Mouse (Mus musculus): ENCODE results near the gene Acyp2.
A peak's percentile ranks its signal among the peaks of the same experiment; 100 is the strongest.

The Acyp2 gene

DNA sequence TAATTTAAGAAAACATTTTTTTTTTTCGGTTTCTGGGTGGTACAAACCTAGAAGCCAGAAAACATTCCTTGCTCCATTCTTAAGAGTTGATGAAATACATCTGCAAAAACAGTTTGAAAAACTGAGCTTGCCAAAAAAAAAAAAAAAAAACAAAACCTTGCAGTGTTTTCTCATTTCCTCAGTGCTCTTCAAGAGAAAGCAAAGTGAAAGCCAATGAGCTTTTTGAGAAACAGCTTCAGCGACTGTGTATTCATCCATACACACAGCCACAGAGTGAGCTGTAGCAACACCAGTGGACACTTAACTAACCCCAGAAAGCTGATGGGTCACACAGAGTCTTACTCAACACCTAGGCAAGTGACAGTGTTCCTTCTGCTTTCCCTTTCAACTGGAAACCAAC lies 69.4 kb downstream of the Acyp2 start:
- peak; percentile 48 for DNase-seq (ENCODE audit: low read depth)

GRCm38 (mm10) chr11:30578931-30579330 lies 70.5 kb downstream of the Acyp2 start:
- peak; percentile 24 for DNase-seq (ENCODE audit: low read depth)

DNA sequence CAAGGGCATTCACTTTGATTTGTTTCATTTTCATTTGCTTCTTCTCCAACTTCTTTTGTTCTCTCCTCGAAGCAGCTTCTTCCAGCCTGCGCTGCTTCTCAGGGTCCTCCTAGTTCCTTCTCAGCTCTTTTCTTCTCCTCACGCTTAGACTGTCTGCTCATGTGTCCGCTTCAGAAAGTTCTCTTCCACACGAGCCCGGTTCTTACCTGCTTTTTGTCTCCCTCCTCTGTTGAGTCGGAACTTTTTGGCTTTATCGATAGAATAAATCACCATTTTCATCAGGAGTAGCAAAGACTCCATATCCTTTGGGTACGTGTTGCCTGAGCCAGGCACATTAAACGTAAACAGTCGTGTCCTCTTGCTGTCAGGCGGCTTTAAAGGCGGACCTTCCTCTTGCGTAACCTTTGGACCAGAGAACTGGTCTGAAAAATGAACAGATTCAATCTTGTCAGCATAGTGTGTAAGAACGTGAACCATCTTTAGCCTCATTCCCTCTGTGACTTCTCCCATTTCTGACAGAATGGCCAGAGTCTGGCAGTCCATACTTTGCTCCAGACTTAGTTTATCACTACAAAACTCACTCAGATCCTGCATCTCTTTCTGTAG lies 76.5 kb downstream of the Acyp2 start:
- DNase-seq (ENCODE audit: low read depth): peak; percentile 20

- no peak for DNase-seq (ENCODE audit: low read depth)
Observed at GRCm38 (mm10) chr11:30570568-30570967, 78.8 kb downstream of the Acyp2 start.

- no peak for DNase-seq (ENCODE audit: low read depth)
Observed at GRCm38 (mm10) chr11:30560215-30560614, 89.2 kb downstream of the Acyp2 start.

DNA sequence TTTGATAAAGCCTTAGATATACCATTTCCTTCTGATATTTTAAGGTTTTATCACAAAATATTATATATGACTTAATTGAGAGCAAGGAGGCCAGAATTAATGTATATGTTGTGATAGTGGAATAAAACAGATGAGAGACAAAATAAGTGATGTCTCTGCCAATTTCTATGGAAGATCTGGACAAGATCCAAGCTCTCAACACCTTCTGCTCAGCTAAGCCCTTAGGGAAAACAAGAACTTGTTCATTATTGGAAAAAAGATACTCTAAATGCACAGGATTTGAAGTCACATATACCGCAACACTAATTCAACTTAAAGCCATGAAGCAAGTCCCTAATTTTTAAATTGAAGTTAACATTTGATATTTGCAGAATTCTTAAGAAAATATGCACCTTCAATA lies 96.0 kb downstream of the Acyp2 start:
- no peak for DNase-seq (ENCODE audit: low read depth)

DNA sequence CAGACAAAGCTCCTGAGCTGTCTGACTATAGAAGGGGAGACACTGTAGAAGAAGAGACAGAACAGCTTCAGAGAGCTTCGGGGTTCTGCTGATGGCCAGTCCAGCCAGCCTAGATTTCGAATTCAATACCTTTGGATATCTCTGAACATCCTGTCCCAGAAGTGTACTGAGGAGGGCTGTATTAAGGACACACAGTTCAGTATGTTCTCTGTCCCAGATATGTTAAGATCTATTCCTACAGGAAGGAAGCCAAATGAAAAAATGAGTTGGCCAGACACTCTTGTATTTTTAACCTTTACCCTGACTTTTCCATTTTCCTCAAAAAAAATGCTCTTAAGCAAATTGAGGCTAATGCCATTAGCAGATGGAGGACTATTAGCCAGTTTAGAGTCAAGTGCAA lies 132.3 kb downstream of the Acyp2 start:
- DNase-seq (ENCODE audit: low read depth): no peak

DNA sequence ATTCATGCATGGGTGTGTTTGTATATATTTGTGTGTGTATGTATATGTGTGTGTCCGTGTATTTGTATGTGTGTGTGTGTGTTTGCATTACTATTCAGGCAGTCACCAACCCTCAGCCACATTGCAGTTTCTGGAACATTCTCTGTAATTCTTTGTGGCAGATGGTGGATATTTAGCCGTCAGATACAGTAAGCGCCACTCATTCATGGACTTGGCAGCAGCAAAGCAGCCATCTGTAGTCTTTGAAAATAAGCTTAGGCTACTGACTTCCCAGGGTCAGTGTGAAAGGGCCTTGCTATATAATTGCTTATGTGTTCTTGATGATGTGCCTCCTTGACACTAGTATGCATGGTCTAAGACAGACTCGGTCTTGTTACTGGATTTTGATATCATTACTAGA lies 141.2 kb downstream of the Acyp2 start:
- no peak for DNase-seq (ENCODE audit: low read depth)

DNA sequence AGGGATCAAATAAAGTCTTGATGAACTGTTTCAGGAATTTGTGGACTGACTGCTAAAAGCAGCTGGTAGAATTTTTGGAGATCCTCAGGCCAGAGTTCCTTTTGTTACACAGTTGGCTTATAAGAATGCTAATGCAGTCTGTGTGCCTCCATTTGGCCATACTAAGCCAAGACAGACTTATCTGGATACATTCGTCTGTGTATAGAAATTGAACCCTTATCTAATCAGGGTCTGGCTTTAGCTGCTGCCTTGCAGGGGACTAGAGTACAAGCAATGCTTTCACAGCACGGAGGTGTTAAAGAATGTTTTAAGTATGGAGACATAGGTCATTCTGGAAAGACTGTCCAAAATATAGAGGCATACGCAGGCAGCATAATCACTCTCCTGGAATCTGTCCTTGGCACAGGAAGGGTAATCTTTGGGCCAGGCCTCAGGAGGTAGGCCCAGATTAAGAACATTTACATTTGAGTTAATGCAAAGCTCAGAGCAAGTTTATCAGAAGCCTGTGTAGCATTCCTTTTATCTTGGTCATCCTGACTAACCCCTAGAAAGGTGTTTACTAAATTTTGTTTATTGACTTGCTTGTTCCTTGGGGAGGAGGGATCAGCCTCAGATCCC lies 150.5 kb downstream of the Acyp2 start:
- DNase-seq (ENCODE audit: low read depth): peak; percentile 64

DNA sequence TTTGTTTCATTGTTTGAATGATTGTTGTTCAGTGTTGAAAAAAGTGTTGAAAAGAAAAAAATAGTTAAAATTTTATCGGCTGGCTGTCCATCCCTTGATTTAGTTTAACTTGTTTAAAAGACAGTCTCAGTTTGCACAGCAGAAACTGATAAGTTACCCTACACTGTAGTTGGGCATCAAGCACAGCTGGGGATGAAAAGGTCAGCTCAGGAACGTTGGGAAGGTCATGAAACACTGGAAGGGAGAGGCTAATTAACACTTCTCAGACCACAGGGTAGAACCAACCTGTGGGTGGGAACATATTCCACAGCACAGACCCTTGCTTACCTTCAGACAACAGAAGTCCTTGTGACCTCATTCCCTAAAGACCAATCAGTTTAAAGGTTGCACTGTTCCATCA lies 152.2 kb downstream of the Acyp2 start:
- no peak for DNase-seq (ENCODE audit: low read depth)

- DNase-seq (ENCODE audit: low read depth): no peak
Observed at GRCm38 (mm10) chr11:30491515-30492260, 157.7 kb downstream of the Acyp2 start.

DNA sequence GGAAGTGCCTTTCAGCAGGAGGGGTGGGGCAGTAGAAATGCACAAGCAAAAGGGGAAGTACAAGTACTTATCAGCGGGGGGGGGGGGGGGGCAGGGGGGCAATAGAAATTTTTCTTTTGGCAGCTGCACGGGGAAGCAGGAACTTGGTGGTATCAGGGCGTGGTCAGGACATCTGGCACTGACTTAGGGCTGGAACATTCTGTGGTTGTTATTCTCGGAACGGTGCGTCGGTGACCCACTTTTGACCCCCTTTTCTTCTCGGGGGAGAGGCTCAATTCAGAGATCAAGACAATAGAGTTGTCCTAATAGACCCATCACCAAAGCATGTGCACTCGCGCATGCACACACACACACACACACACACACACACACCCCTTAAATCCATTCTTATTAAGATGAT lies 161.2 kb downstream of the Acyp2 start:
- DNase-seq (ENCODE audit: low read depth): no peak

- no peak for DNase-seq (ENCODE audit: low read depth)
Observed at GRCm38 (mm10) chr11:30483286-30483685, 166.1 kb downstream of the Acyp2 start.

GRCm38 (mm10) chr11:30471751-30472593 lies 177.4 kb downstream of the Acyp2 start, which contains the start of gene 4930505A04Rik:
Gene 4930505A04Rik (minus strand): TSS chr11:30471827.
- peak; percentile 96 for DNase-seq (ENCODE audit: low read depth)

- no peak for DNase-seq (ENCODE audit: low read depth)
Observed at GRCm38 (mm10) chr11:30471187-30471586, 178.2 kb downstream of the Acyp2 start.

All from NIH3T3 (cell line).